Mouse (Mus musculus) CD4-positive naive resting alpha-beta T cell, adult 76 days (primary cell): ENCODE measurements around the gene Muc13. TPM values are rescaled to one million over a fixed set of nuclear protein-coding genes. Genes with fewer than 3 reads are reported as not detected.

ENCODE experiments used
- total RNA-seq: library from RNA; stranded (reverse); gene quantifications from one replicate; pipeline ENCODE4 v1.2.4, GENCODE M21; 2023

The Muc13 gene
- total RNA-seq = 0.88 TPM

DNA sequence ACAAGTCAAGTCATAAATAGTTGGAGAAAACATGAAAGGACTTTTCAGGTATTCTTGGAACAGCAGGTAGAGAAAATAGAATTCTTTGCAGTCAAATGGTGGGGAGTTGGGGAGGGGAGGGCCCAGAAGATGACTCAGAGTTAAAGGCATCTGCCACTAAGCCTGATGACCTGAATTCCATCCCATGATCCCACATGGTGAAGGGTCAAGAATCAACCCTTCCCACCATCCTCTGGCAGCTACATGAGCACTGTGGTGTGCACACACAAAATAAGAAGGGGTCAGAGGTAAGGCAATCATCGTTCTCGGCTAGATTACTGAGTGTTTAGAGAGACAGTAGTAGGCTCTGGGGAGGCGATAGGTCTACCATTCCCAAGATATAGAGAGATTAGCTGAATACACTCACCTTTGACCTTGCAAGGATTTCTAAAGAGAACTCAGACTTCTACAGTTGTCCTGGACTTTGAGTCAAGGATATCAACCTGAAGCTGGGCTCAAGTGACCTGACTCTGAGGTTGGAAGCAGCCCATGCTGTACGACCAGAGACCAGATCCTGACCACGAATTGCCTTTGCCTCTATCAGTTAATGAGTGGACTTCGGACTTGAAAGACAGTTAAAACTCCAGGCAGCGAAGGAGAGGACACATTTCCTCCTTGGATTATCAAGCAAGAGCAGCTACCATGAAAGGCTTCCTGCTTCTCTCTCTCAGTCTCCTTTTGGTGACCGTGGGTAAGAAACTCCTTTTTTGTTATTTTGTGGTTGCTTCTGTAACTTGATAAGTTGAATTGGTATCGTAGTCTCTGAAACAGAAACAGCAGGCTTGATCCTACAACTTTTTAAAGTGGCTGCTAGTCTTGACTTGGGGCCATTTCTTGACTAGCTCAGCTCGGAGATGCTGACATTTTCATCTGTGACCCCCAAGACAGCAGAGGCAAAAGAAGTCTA lies at the start of gene Muc13:
TSS of gene Muc13 (plus strand) at position 192 of the 946 bp plus-strand sequence.

DNA sequence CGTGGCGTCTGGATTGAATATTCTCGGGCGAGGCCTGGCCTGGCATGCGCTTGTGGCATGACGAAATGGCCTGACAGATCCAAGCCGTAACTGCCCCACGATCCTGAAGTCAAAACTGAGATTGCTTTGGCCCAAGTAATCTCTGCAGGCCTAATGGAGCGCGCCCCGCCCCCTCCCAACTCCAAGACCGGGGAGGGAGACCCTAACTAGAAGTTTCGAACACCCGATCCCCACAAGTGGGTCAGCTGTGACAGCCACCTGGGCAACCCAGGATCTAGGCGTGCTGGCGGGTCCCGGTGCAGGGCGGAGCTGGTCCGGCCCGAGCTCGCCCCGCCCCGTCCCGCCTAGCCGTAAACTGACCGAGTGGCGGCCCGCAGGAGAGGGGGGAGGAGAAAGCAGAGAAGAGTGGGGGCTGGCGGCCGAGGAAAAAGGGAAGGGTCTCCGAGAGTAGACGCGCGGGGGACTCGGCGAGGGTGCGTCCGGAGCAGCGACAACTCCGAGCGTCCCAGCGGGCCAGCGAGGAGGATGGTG lies 35.5 kb downstream of the Muc13 start, which contains the start of gene Itgb5:
TSS of gene Itgb5 (plus strand) at position 365 of the 531 bp plus-strand sequence.

Other genes starting within 250 kb of the Muc13 start
- 48.9 TPM for gene Heg1, start 109.7 kb upstream of the Muc13 start, total RNA-seq
- 1.9 TPM for gene Itgb5, start 35.6 kb downstream of the Muc13 start, total RNA-seq
- 26.7 TPM for gene Umps, start 173.0 kb downstream of the Muc13 start, total RNA-seq